Mouse (Mus musculus) c-Kit-positive CD71-positive TER-119-positive erythroid progenitor cells, embryonic 14.5 days (primary cell): ENCODE data around the gene Dcbld2.
A peak's percentile ranks its signal among the peaks of the same experiment; 100 is the strongest.
"Not testable (repeated sequence)": the region's sequence is repeated elsewhere in the genome, so short reads cannot be mapped to it uniquely, and the experiment has no call there.

Source experiments
- DNase-seq: peaks from one replicate; pipeline ENCODE4 v3.0.0-alpha.2; 2013; ENCODE audit warnings: low spot score

Gene Dcbld2

DNA sequence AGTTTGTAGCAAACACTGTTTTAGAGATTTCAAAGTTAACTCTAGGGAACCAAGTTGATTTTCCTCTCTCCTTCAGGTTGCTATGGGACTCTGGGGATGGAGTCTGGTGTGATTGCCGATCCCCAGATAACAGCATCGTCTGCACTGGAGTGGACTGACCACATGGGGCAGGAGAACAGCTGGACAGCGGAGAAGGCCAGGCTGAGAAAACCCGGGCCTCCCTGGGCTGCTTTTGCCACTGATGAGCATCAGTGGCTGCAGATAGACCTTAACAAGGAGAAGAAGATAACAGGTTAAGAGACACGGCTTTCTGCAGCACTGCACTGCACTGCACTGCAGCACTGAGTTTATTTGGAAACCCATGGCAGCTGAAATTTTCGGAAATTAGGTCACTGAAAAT, 42.4 kb downstream of the Dcbld2 start:
- no peak for DNase-seq

DNA sequence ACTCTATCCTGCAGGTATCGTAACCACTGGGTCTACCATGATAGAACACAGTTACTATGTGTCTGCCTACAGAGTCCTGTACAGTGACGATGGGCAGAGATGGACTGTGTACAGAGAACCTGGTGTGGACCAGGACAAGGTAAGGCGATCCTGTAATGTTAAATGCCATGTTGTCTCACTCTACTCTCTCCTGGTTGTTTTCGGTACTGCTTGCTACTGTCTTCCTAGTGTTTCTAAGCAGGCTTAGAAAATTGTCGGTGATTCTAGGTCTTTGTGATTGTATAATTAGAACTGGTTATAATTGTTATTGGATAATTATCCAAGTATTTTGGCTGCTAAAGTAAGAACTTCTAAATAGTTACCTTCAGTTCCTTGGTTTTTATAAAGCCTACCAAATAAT, 43.4 kb downstream of the Dcbld2 start:
- no peak for DNase-seq

DNA sequence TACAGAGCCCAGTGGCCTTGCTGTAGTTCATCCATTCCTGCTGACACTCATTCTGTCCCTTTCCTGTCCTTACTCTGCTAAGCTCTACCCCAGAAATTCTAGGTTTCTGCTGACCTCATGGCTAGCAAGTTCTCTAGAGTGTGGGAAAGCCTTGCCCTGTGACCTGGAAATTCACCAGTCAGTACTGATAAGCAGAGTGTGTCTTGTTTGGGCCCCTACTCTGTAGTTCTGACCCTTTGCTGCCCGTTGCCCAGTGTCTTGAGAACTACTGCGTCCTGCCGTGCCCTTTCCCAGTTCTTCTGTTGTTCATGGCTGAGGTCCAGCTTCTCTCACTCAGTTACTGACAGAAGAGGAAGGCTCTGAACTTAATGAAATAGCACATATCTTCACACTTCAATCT, 44.9 kb downstream of the Dcbld2 start:
- no peak for DNase-seq

DNA sequence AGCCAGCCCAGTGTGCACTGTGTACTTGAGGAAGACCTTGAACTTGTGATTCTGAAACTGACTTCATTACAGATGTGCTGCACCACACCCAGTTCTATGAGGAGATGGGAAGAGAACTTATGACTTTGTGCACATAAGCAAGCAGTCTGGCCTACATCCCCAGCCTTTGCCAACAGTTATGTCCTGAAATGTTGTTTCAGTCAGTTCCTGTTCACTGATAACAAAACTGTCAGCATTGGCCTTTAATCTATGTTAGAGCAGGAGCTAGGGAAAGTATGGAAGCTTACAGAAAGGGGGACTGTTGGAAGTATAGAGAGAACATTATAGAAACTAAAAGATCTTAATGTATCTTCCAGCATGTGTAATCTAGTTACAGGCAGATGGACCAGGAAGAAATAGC, 45.6 kb downstream of the Dcbld2 start:
- no peak for DNase-seq

DNA sequence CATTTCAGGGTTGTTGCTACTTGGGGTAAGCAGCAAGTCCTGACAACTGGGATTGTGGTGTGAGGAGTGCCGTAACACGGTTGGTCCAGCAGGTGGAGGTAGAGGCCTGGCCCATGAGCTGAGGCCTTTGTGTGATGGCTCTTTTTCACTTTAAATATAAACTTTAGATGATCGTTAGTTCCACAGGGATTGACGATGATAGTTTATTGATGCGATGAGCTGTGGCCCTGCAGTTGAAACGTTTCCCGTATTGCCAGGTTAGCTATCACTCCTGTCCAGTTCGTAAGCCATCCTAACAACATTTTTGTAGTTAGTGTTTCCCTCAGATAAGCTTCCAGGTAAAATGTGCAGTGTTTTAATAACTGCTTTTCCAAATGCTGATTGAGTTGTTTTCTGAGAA, 46.4 kb downstream of the Dcbld2 start:
- peak; percentile 87 for DNase-seq

DNA sequence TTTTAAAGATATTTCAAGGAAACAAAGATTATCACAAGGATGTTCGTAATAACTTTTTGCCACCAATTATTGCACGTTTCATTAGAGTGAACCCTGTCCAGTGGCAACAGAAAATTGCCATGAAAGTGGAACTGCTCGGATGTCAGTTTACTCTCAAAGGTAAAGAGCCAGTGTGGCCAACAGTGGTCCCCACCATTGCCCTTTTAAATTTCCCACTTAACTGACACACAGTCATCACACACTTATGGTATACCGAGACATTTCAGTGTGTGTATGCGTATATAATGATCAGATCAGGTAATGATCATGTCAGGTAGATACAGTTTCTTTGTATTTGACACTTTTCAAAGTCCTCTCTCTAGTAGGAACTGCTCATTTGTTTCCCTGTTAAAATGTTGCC, 46.9 kb downstream of the Dcbld2 start:
- DNase-seq = no peak

DNA sequence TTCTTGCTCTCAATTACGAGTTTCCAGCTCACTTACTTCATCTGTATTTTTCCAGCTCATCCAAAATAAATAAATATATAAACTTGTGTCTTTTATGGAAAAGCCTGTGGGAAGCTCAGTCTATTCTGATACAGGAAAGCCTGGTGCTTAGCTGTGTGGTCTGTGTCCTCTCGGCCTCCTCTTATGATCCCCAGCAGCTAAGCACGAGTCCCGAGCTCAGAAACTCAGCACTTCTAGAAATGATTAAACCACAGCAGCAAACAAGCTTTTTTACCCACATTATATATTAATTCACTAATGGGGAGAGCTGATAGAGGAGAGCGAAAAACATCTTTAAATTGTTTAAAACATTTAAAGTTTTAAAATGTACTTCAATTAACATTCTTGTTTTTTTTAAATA, 48.2 kb downstream of the Dcbld2 start:
- DNase-seq = no peak

DNA sequence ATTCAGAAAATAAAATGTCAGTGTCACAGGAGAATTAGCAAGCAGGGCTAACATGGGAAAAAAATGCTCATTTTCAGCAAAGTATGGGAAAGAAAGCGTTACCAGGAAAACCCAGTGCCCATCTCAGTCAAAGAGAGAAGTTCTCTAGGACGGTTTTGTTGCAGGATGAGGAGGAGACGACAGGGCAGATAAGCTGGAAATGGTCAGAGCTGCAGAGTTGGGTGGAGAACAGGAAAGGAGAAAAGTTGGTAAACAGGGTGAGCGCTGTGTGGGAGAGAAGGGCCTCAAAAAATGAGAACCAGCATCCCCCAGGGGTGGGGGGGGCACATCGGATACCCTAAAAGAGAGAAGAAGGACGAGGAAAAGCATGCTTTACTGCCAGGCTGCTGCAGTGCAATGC, 48.7 kb downstream of the Dcbld2 start:
- DNase-seq = no peak

DNA sequence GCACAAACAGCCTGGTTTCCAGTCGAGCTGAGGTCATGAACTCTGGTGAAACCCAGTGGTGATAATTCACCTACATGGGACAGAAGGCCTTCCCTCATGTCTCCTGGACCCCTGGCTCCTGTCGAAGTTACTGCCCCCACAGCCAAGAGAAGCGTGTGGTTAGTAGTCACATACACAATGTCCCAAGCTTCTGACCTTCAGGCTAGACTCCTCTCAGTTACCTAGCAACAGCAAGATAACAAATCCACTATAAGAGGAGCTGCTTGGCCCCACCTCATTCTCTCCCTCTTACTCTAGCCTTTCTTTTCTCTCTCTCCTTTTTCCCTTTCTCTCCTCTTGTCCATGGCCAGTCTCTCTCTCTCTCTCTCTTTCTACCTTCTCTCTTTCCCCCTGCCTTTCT, 51.7 kb downstream of the Dcbld2 start:
- not testable (repeated sequence) for DNase-seq

DNA sequence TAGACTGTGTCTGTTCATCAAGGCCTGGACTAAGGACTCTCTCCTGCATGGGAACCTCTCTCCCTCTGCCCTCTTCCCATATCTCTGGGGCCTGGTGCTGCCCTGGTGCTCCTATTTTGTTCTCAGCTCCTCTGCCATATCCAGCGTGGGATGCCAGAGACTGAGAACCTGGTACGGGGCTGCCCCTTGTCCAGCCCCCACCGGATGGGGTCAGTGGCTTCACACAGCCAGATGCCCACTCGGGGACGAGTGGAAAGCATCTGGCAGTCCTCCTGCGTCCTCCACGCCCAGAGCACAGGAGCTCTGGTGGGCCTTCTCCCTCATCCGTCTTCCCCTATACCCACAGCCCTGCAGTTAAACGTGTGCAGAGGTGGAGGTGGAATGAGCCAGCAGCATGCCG, 52.1 kb downstream of the Dcbld2 start:
- DNase-seq = no peak

DNA sequence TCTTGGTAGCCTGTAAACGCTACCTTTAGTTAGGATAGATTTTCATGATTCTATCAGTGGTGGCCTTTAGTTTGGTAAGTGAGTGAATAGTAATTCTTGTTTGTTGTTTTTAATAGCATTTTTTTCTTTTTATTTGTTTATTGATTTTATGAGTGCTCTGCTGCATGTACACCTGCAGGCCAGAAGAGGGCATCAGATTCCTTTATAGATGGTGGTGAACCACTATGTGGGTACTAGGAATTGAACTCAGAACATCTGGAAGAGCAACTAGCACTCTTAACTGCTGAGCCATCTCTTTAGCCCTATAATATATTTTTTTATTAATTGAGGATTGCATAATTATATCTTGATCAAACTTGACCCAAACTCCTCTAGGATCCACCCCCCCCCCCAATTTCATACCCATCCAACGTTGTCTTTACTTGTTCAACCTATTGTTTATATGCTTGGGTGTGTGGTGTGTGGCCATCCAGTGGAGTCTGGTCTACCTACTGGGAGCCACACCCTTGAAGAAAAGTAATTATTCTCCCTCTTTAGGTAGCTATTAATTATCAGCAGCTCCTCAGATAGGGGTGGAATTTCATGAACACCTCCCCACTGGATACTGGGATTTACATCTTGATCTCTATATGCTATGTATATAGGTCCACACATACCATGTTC, 53.7 kb downstream of the Dcbld2 start:
- DNase-seq = no peak

DNA sequence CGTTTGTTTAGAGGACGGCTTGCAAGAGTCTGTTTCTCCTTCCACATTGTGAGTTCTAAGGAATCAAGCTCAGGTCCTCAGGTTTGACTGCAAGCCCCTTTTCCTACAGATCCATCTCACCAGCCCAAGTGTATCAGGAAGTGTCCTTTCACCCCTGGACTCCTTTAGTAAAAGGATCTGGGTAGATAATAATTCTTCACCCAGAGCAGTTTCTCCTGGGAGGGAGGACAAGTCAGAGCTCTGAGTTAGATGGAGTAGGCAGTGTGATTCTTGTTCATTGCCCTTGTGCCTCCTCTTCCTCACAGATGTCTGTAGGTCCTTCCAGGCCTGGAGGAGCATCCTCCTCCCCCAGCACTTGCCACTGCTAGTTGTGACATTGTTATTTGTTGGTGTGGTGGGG, 54.3 kb downstream of the Dcbld2 start:
- no peak for DNase-seq

DNA sequence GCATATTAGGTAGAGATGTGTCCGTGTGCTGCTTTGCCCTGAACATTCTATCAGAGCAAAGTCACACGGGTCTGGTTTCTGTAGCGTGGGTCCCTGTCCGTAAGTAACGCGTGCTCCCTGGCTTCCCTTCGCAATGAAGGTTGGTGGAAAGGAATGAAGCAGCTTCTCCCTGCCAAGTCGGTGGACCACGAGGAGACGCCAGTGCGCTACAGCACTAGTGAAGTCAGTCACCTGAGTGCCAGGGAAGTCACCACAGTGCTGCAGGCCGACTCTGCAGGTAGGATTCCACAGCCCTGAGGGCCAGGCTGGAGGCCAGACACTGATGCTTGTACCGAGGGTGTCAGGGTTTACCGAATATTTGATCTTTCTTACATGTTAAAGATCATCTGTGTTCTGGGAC, 55.8 kb downstream of the Dcbld2 start:
- no peak for DNase-seq

DNA sequence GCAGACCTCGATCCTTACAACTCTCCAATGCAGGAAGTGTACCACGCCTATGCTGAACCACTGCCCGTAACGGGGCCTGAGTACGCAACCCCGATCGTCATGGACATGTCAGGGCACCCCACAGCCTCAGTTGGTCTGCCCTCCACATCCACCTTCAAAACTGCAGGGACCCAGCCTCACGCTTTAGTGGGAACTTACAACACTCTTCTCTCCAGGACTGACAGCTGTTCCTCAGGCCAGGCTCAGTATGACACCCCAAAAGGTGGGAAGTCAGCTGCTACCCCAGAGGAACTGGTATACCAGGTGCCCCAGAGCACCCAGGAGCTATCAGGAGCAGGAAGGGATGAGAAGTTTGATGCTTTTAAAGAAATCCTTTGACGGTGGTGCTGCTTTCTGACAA, 57.2 kb downstream of the Dcbld2 start:
- DNase-seq = no peak

DNA sequence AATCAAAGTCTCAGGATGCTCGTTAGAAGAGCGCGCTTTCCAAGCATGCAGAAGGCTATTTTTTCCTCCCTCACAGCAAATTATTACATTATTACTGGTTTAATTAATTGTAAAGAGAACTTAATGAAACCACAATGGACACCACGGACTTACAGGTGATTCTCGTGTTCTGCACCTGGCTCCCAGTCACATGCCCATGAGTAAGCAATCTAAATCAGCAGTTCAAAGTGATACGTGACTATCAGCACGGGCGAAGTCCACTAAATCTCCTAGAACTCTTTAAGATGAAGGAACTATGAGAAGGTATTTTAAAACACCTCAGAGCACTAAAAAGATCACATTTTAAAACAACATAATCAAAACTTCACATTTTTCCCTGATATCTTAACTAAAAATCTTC, 61.8 kb downstream of the Dcbld2 start:
- no peak for DNase-seq

DNA sequence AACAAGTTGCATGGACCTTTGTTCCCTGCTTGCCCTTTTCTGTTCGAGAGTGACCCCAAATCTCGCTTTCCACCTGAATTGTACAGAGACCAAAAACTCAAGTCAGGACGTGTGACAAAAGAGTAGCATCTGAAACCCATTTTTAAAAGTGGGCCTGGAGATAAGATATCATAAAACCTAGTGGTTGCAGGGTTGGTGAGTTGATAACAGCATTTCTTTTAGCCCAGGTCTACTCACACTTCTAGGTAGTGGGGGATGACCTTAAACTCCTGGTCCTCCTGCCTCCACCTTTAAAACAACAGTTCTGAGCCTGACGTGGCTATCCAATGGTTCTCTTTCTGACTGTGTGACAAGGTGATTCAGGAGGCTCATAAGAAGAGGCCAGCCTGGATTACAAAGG, 62.6 kb downstream of the Dcbld2 start:
- DNase-seq = no peak

DNA sequence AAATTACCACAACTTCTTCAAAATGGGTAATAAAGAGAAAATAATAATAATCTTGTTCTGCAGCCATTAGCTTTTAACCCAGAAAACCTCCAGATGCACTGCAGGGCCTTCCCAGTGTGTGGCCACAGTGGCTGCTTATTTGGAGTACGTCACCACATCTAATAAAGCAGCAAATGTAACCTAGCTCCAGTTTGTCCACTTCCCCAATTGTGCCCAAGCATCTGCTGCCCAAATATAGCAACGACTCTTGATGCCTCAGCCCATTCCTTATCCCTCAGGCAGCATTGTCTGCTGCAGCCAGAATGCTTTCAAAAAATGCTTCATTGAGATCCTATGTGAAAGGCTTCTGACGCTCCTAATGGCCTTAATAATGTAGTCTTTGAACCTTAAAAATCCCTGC, 66.6 kb downstream of the Dcbld2 start:
- no peak for DNase-seq

DNA sequence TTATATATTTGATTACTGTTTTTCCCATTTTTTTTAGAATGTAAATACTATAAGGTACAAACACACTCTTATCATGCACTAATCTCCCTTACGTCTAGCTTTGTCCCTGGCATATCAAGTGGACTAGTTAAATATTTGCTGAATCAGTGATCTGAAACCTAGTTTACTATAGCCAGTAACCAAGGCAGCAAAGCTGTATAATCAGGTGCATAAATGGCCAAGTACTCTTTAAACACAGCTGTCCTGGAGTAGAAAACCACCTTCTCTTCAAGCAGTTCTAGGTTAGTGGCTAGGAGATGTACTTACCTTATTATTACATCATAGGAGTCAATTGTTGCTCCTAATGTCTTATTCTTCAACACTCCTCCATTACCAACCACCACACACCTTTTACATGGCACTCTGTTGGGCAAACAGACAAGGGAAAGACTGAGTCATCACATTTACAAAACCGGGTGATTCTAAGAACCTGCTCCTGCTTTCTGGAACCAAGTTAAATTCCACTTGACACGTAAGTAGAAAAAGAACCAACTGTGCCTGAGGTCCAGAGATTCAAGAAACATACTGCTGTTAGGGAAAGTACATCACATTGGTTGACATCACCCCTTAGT, 67.4 kb downstream of the Dcbld2 start:
- no peak for DNase-seq

DNA sequence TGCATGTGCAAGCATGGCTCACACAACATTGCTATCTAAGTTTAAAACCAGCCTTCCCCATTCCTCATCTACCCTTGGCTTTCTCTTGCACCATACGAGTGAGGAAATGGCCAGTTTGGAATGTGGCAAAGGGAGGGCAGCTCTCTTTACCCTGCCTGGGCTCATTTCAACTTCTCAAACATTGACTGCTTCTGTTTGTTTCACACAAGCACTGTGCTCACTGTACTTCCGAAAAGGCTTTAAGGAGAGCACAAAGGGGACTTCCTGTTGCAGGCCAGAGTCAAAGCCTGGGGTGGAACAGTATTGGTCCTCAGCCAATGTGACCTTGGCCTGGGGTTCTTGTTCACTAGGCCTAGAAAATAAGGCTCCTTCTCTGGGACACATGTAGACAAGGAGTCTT, 68.1 kb downstream of the Dcbld2 start:
- no peak for DNase-seq

DNA sequence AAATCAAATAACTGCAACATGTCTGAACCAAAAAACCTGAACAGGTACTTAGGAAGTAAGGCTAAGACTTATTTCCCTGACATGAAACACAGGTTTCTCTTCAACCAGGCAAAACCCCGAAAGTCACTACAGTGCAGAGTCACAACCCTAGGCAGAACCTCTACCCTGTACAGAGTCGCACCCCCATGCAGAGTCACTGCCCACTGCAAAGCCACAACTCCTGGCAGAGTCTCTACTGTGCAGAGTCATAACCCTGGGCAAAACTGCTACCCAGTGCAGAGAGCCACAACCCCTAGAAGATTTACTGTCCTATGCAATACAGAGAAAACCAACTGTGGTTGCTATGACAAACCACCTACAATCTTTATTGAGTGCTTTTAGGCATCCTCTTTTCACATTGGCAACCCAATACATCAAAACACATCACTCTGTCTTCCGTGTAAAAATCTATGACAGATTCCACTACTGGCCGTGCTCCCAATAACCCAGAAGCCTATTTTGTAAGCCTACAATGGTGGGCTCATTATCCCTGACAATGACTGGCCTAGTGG, 71.7 kb downstream of the Dcbld2 start:
- DNase-seq = no peak

DNA sequence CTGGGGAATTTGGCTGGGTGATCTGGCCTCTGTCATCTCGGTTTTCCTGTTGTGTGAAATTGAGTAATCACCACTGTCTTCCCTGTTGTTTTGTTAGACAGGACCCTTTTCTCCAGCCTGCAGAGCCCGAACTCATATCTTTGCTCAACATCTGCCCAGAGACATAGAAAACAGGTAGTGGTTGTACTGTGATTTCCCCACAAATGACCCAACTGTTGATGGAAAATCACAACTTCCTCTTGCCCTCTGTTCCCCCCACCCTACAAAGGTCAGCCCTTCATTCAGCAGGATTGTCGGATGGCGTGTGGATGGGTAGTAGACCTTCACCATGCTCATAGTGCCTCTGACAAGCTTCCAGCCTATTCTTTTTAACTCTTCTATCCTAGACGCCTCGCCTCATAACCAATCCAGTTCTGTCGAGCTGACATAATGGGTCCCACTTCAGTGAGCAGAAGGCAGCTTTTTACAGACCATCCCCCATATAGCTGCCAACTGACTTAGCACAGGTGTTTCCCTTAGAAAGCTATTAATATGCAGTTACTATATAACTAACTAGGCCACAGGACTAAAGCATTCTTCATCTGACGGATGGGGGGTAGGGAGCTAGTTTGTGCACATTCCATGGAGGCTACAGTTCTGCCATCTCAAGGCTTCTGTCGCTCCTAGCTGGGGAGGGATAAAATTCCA, 73.1 kb downstream of the Dcbld2 start:
- DNase-seq = no peak

DNA sequence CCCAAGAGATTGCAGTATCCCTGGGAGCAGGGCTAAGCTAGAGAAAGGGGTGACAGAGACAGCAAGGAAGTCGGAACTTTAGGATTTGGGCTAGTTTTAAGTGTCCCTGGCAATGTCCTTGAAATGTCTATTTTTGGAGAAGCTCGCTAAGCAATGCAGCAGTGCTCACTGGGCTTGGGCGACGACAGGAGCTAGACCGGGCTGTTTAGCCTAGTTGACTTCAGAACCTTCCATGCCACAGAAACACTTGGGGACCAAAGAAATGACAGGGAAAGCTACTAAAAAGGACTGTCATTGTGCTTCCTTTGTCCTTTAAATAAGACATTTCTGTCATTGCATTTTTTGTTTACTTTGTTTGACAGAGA, 73.6 kb downstream of the Dcbld2 start:
- no peak for DNase-seq

DNA sequence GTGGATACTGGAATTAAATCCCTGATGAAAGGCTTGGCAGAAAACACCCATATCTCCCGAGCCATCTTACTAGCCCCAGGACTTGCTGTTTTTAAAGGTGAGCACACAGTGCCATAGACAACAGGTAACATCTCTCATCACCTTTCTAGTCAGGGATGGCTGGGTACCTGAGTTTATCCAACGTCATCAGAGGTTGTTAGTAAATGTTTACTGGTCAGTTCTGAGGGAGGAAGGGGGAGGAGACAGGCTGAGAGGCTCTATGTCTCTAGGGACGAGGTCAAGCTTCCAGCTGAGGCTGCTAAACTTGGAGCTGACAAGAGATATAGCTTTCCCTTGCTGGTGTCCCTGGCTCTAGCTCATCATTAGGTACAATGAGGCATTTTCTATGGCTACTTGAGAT, 74.1 kb downstream of the Dcbld2 start:
- DNase-seq = no peak

DNA sequence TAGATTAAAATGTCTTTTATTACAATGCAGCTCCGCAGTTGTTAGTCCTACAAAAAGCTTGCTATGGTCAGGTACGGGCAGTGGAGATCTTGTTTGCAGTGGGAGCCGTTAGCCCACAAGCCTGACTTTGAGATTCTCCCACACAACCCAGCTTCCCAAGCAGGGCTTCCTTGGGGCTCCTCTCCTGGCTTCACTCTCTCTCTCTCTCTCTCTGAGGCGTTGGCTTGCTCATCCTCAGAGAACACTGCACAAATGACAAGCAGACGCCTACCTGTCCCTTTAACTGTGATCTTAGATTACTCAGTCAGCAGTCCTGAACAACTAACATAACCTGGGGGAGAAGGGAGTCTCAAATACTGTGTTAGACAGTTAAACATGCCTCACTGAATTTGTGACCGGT, 79.6 kb downstream of the Dcbld2 start:
- no peak for DNase-seq
